Mouse (Mus musculus) central nervous system, embryonic 14 days (tissue): Measurements from ENCODE around the gene Chrna1. TPM values are rescaled to one million over a fixed set of nuclear protein-coding genes. Genes with fewer than 3 reads are reported as not detected.

ENCODE experiments used
- polyA plus RNA-seq: library from polyadenylated mRNA; depleted of rRNA; stranded (reverse); fragments of >200 nt; gene quantifications from 2 replicates; pipeline ENCODE4 v1.2.3, GENCODE M21; 2012; rRNA removed

Chrna1 gene
- polyA plus RNA-seq: 0.06 and 1.4 TPM in 2 replicates

GRCm38 (mm10) chr2:73580166-73580565 lies at the start of gene Chrna1:
Gene Chrna1, minus strand, starts transcription at chr2:73580338.

GRCm38 (mm10) chr2:73529356-73530330 lies 50.5 kb downstream of the Chrna1 start, which contains the start of gene Wipf1:
Gene Wipf1, minus strand, starts transcription at chr2:73529734.

Other genes with a start within 250 kb of the Chrna1 start
- 6.2 and 7.7 TPM in 2 replicates for gene Gpr155, start 193.8 kb downstream of the Chrna1 start, polyA plus RNA-seq
- 3.1 and 6.1 TPM in 2 replicates for gene Wipf1, start 50.6 kb downstream of the Chrna1 start, polyA plus RNA-seq
- 181 and 203 TPM in 2 replicates for gene Chn1, start 195.0 kb upstream of the Chrna1 start, polyA plus RNA-seq